In genomic region chr5:53909201-53909600, GRCm38 (mm10) we compare ENCODE assay signal across 35 mouse cellular contexts.
DNase-seq lines count a peak whose midpoint lies in the region; ATAC-seq lines count a peak whose summit lies in the region.
"Had no signal": no experiment of that assay in that cellular context is flagged by ENCODE, and none has a peak within 500 bp of the region (broad histone marks: within the 10 kb centered on the region; RNA-seq: fewer than 3 reads in every experiment).

No protein-coding gene starts in this region.

- no peak for ATAC-seq in midbrain, embryonic 11.5 days (ENCODE audit: low FRiP score)
- no peak for ATAC-seq in midbrain, embryonic 13.5 days
- ATAC-seq in liver, embryonic 15.5 days (ENCODE audit: insufficient read depth) = peak; percentile 57; the same call in 1 of the 2 replicates
- ATAC-seq: forebrain, embryonic 16.5 days; inflammation-experienced regulatory T-cells, adult 6 months; lung, postnatal 0 days had no signal

- no peaks in the 10 kb centered on the region for H3K36me3 ChIP-seq in midbrain, embryonic 11.5 days (ENCODE audit: control insufficient read depth, insufficient read depth, low read length)
- peaks cover 19% of the 10 kb centered on the region for H3K36me3 ChIP-seq in midbrain, embryonic 13.5 days
- no peaks in the 10 kb centered on the region for H3K36me3 ChIP-seq in liver, embryonic 15.5 days (replicated peaks)
- H3K36me3 ChIP-seq: embryonic facial prominence, embryonic 12.5 days had no signal

- WGBS in midbrain, embryonic 11.5 days = 94% methylated on average over 3 of the region's 3 CpGs
- 98% methylated on average over 3 of the region's 3 CpGs for WGBS in midbrain, embryonic 13.5 days
- WGBS in liver, embryonic 15.5 days (ENCODE audit: insufficient replicate concordance) = 19% methylated on average over 3 of the region's 3 CpGs

- H3K9ac ChIP-seq in midbrain, embryonic 11.5 days (ENCODE audit: low read length) = no peak overlapping the region
- no peak overlapping the region for H3K9ac ChIP-seq in midbrain, embryonic 13.5 days (replicated peaks)
- H3K9ac ChIP-seq in liver, embryonic 15.5 days = no peak overlapping the region
- H3K9ac ChIP-seq: embryonic facial prominence, embryonic 12.5 days; hindbrain, embryonic 15.5 days; kidney, embryonic 15.5 days; limb, embryonic 12.5 days; neural tube, embryonic 12.5 days had no signal

- DNase-seq in midbrain, embryonic 11.5 days (ENCODE audit: low spot score, missing footprints) = peak; percentile 33
- DNase-seq in liver = peak; percentile 32
- DNase-seq in heart, postnatal 14 days = no peak
- DNase-seq in heart, postnatal 4 days = no peak
- no peak for DNase-seq in adrenal gland, adult (ENCODE audit: inconsistent age in 2 of 2, low spot score in 1 of 2)
- no peak for DNase-seq in layer of hippocampus, postnatal 36 days
- DNase-seq: adrenal gland, postnatal 25 days; cerebellum, adult 9-10 months; cerebellum, postnatal 36 days; embryo, embryonic 11 days; gastrocnemius, postnatal 25 days; heart, adult 11 months; kidney, adult 18-20 months; kidney, postnatal 25 days; lung, adult 18-20 months; right cerebral cortex, adult 18-20 months; spleen, adult 18-20 months; thymus, adult 18-20 months had no signal

- intact Hi-C loops in heart, postnatal 14 days (cut with DNase I) = no loop called here

- no peak overlapping the region for H3K27ac ChIP-seq in midbrain, embryonic 11.5 days (ENCODE audit: low read depth, low read length)
- no peak overlapping the region for H3K27ac ChIP-seq in midbrain, embryonic 13.5 days
- H3K27ac ChIP-seq in liver, embryonic 15.5 days (replicated peaks) = no peak overlapping the region
- H3K27ac ChIP-seq: embryonic facial prominence, embryonic 12.5 days; hindbrain, embryonic 10.5 days; hindbrain, embryonic 15.5 days; kidney, embryonic 15.5 days; left cerebral cortex, adult 2 months; limb, embryonic 12.5 days; macrophage; midbrain, embryonic 10.5 days; neural tube, embryonic 12.5 days had no signal

- no peak overlapping the region for H3K4me3 ChIP-seq in midbrain, embryonic 11.5 days (ENCODE audit: low read depth, low read length)
- no peak overlapping the region for H3K4me3 ChIP-seq in midbrain, embryonic 13.5 days (replicated peaks)
- no peak overlapping the region for H3K4me3 ChIP-seq in liver, embryonic 15.5 days (replicated peaks)
- H3K4me3 ChIP-seq: embryonic facial prominence, embryonic 12.5 days; hindbrain, embryonic 10.5 days; hindbrain, embryonic 15.5 days; kidney, embryonic 15.5 days; left cerebral cortex, adult 2 months; limb, embryonic 12.5 days; midbrain, embryonic 10.5 days; myocyte; neural tube, embryonic 12.5 days had no signal

- no peak overlapping the region for H3K4me2 ChIP-seq in midbrain, embryonic 11.5 days
- H3K4me2 ChIP-seq in midbrain, embryonic 13.5 days (replicated peaks) = no peak overlapping the region
- no peak overlapping the region for H3K4me2 ChIP-seq in liver, embryonic 15.5 days
- H3K4me2 ChIP-seq: embryonic facial prominence, embryonic 12.5 days; heart, embryonic 11.5 days; hindbrain, embryonic 15.5 days; kidney, embryonic 15.5 days; limb, embryonic 12.5 days; neural tube, embryonic 12.5 days had no signal

- no peaks in the 10 kb centered on the region for H3K9me3 ChIP-seq in midbrain, embryonic 11.5 days (ENCODE audit: control insufficient read depth, low read length)
- 0 out of 2 replicates have a peak, but pooled peaks cover 2% of the 10 kb centered on the region for H3K9me3 ChIP-seq in midbrain, embryonic 13.5 days
- H3K9me3 ChIP-seq in liver, embryonic 15.5 days (replicated peaks) = no peaks in the 10 kb centered on the region
- H3K9me3 ChIP-seq: embryonic facial prominence, embryonic 12.5 days; hindbrain, embryonic 15.5 days had no signal

- no peaks in the 10 kb centered on the region for H3K4me1 ChIP-seq in midbrain, embryonic 11.5 days (ENCODE audit: control insufficient read depth, insufficient read depth, low read length)
- no peaks in the 10 kb centered on the region for H3K4me1 ChIP-seq in midbrain, embryonic 13.5 days (replicated peaks)
- H3K4me1 ChIP-seq in liver, embryonic 15.5 days (replicated peaks) = no peaks in the 10 kb centered on the region
- H3K4me1 ChIP-seq: embryonic facial prominence, embryonic 12.5 days; hindbrain, embryonic 10.5 days; hindbrain, embryonic 15.5 days; kidney, embryonic 15.5 days; limb, embryonic 12.5 days; midbrain, embryonic 10.5 days; neural tube, embryonic 12.5 days had no signal

- H3K27me3 ChIP-seq in midbrain, embryonic 11.5 days (ENCODE audit: control insufficient read depth, insufficient read depth, low read length) = no peaks in the 10 kb centered on the region
- no peaks in the 10 kb centered on the region for H3K27me3 ChIP-seq in midbrain, embryonic 13.5 days
- no peaks in the 10 kb centered on the region for H3K27me3 ChIP-seq in liver, embryonic 15.5 days
- H3K27me3 ChIP-seq: CH12.LX; embryonic facial prominence, embryonic 12.5 days; hindbrain, embryonic 15.5 days; kidney, embryonic 15.5 days; limb, embryonic 12.5 days; neural tube, embryonic 12.5 days had no signal

Comparison
In these comparisons a context has a peak if more than half of its experiments do, and no peak if none do; other contexts are left out.
1. DNase-seq: peak in midbrain, embryonic 11.5 days (single experiment) and liver (single experiment); none in heart, postnatal 14 days (0 of 2), heart, postnatal 4 days (single experiment), adrenal gland, adult (0 of 2) and layer of hippocampus, postnatal 36 days (0 of 2).